Mouse (Mus musculus) retina, postnatal 1 day (tissue): ENCODE data around the gene Pah.

Experiments
- DNase-seq: peaks from one replicate; pipeline ENCODE4 v3.0.0-alpha.2; 2012

Gene Pah

DNA sequence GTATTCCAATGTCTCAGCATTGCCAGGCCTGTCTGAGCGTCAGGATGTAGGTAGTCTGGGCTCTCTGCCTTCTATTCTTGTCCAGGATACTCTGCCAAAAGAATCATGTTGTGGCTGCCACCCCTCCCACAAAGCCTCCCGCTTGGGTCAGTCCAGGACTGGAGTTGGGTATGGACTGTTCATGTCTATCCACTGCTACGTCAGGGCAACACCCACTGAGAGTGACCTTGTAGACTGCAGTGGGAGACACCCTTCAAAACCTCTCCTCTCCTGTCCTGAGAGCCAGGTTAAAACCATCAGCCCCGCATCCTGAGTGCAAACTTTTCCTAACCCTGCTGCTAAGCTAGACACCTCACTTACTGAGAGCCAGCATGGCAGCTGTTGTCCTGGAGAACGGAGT lies at the start of gene Pah:
Pah (plus strand) TSS at position 150 of the 400 bp plus-strand sequence.
- no peak for DNase-seq

- DNase-seq, result peak; percentile 35
Observed at GRCm38 (mm10) chr10:87473475-87474131, 48.0 kb upstream of the Pah start.

GRCm38 (mm10) chr10:87474971-87475370 lies 46.6 kb upstream of the Pah start:
- peak; percentile 89 for DNase-seq

DNA sequence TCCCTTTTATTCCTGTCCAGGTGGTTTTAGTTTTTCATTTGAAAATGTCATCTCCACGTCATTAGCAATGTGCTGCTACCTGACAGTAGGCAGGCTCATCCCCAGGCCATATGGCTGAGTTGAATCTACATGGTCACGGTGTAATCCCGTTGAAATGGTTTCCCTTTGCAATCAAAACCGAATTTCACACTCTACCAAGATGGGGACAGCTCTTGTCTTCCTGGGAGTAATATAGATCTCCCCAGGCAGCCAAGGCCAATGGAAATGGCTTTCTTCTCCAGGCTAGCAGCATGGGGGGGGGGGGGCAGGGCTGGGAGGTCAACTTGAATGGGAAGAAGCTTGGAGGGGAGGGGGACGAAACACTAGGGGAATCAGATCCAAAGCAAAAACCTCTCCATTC lies 43.7 kb upstream of the Pah start:
- no peak for DNase-seq

DNA sequence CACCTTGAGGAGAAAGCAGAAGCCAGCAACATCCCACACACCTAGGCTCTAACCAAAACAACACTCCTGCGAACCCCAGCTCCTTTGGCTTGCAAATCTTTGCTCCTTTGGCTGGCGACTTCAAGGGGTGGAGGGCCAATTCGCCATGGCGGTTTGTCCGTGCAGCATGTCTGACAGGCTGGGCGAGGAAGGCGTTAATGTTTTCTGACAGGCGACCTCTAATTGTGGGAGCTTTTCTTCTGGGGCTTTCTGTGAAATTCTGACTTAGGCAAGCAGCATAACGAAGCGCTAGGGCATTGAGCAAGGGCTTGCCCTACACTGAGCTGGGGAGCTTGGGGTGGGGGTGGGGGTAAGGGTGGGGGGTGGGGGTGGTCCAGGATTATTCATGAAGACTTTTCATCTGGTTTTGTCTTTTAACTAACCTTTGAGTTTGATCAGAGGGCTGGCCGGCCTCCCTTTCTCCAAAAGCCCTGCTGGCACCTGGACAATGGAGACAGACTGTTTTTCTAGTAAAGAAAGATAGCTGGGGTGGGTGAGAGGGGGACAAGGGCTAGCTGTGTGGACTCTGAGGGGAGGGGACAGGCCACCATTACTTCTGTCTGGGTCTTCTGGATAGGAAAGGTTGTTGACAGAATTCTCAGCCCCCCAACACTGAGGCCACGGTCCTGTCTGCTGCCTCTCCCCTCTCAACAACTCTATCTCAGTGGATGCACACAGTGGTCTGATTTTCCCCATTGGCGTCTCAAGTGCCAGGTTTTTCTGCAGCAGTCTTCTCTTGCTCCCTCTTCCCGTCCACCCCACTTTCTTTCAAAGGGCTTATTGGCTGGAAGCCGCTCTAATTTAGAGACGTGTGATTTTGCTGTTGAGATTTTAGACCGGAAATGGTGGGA lies 36.5 kb upstream of the Pah start:
- peak; percentile 55 for DNase-seq

GRCm38 (mm10) chr10:87485721-87486620 lies 35.6 kb upstream of the Pah start:
- DNase-seq, result peak; percentile 84

- peak; percentile 97 for DNase-seq
Observed at GRCm38 (mm10) chr10:87488429-87489145, 33.0 kb upstream of the Pah start.

GRCm38 (mm10) chr10:87489246-87490009 lies 32.2 kb upstream of the Pah start:
- DNase-seq, result peak; percentile 82

DNA sequence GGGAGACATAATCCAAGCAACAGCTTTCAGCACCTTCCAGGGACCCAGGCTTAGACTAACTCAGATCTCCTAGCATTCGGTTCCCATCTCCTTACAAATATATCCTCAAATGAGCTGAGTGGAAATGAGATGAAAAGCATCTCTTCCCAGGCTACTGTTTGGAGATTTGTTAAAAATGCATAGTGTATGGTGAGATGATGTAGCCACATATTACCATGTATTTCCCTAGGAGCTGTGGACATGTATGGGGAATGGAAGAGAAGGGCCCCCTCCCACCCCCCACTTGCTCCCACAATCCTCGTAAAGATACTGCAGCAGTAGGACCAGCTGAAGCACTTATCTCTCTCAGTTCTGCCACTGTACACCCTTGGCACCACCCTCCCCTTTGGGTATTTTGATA lies 31.3 kb upstream of the Pah start:
- peak; percentile 54 for DNase-seq

DNA sequence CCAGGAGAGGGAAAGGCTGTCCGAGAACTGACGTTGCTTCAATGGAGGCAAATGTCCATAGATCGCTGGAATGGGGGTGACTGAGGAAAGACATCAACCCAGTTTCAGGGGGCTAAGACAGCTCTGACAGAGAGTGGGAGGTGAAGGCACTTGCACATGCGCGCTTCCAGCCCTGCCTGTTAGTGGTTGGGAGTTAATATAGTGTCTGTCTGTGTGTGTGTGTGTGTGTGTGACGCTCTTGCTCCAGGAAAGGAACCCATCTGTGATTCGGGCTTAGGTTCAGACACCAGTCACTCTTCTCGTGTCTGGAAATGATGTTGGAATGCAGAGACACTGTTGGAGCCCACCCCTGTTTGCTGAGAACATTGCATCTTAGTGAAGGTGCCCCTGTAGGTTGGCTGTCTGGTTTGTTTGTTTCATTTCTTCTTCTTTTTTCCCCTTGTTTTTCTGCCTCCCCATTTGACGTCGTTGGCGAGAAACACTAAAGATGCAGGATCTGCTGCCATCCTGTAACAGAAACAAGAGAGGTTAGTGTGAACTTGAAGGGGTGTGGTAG lies 30.0 kb upstream of the Pah start:
- DNase-seq, result peak; percentile 71

GRCm38 (mm10) chr10:87492332-87492660 lies 29.3 kb upstream of the Pah start:
- DNase-seq, result no peak

- DNase-seq, result peak; percentile 82
Observed at GRCm38 (mm10) chr10:87492661-87493551, 28.7 kb upstream of the Pah start.

GRCm38 (mm10) chr10:87493576-87493975 lies 28.0 kb upstream of the Pah start, which contains the start of gene Ascl1:
Gene Ascl1, minus strand, starts transcription at chr10:87493660.
- peak; percentile 94 for DNase-seq

GRCm38 (mm10) chr10:87494176-87494575 lies 27.4 kb upstream of the Pah start:
- DNase-seq, result peak; percentile 49

- peak; percentile 78 for DNase-seq
Observed at GRCm38 (mm10) chr10:87494596-87494995, 27.0 kb upstream of the Pah start.

GRCm38 (mm10) chr10:87497056-87497455 lies 24.5 kb upstream of the Pah start:
- DNase-seq, result no peak

DNA sequence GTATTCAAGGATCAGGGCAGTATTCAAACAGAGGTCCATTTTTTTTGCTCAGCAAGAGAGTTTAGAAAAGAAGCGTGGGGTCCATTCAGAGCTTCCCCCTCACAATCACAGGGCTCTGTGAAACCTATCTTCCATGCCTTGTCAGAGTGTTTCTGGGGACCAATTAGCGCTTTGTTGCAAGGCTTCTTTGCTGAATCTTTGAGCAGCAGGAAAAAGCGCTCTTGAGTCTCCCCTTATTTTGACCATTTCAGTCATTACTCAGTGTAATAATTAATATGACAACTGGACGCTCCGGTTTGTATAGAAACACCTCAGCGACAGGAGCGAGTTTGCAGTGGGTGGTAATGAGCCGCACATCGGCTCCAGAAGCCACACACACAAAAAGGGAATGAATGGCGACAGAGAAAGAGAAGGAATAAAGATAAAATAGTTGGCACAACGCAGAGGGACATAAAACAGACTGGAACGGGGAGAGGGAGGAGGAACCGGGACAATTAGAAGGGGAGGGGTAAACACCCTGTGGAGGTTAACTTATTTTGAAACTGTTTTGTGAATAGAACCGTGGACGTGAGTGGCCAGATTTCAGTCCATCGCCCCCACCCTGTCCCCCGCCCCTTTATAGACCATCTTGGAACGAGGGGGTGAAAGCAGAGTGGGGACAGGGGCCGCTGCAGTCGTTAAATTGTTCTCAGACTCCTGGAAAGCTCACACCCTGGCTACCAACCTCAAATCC lies 20.5 kb upstream of the Pah start:
- DNase-seq, result peak; percentile 68

- peak; percentile 78 for DNase-seq
Observed at GRCm38 (mm10) chr10:87501659-87502042, 19.9 kb upstream of the Pah start.

DNA sequence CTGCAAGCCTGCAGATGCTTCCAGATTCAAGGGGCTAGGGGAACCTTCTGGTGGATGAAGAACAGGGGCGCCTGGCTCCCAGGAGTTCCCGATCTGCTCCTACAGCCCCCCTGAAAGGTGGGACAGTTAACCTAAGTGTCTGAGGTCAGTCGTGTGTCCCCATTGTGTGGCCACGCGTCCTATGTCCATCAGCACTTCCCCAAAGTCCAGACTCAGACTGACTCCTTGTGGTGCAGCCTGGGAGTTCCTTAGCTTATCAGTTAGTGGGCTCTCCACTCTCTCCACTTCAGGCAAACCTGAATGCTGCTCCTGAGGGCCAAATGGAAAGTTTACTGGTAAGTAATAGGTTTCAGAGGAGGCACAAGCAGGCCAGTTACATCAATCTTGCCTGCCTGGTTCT lies 19.3 kb upstream of the Pah start:
- DNase-seq, result peak; percentile 78

- peak; percentile 82 for DNase-seq
Observed at GRCm38 (mm10) chr10:87503946-87504345, 17.6 kb upstream of the Pah start.
